Mouse (Mus musculus) adipose tissue, adult 10 weeks (tissue): ENCODE measurements around the gene Acat3. TPM values are rescaled to one million over a fixed set of nuclear protein-coding genes. Genes with fewer than 3 reads are reported as not detected.

ENCODE experiments used
- polyA plus RNA-seq: library from polyadenylated mRNA; stranded (reverse); fragments of 350-450 nt; fragmentation: Illumina TruSeq; extraction: RNeasy Lipid Tissue Mini Kit (QIAGEN cat#74804); gene quantifications from one replicate; pipeline ENCODE4 v1.2.3, GENCODE M21; 2014; ENCODE audit warnings: low read depth, low replicate concordance

Acat3 gene
- polyA plus RNA-seq = 18.5 TPM

DNA sequence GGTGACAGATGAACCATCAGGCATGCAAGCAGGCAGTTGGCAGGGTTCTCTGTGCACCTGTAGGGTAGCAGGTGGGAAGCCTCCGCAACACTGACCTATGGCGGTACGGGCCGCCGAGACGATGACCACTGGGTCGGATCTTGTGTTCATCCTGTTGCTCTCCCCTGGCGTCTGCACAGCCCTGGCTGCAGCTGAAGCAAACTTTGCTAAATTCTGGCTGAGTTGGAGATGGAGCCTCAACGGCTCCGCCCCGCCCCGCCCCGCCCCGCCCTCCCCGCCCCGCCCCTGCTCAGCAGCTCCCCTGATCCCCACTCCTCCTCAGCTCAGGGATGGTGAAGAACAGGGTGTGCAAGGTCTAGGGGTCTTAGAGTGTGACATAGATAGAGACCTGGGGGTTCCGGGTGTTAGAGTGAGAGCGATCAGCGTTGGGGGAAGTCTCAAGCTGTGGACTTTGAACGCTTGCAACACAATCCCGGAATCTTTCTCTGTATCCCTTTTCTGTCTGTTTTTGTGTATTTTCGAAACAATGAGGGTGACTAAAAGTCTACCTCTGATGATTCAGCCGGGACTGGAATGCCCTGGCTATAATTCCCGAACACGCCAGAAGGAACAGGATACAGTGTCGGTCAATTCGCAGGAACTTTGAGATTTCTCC lies at the start of gene Acat3:
Acat3 (minus strand) TSS at position 450 of the 655 bp plus-strand sequence.

DNA sequence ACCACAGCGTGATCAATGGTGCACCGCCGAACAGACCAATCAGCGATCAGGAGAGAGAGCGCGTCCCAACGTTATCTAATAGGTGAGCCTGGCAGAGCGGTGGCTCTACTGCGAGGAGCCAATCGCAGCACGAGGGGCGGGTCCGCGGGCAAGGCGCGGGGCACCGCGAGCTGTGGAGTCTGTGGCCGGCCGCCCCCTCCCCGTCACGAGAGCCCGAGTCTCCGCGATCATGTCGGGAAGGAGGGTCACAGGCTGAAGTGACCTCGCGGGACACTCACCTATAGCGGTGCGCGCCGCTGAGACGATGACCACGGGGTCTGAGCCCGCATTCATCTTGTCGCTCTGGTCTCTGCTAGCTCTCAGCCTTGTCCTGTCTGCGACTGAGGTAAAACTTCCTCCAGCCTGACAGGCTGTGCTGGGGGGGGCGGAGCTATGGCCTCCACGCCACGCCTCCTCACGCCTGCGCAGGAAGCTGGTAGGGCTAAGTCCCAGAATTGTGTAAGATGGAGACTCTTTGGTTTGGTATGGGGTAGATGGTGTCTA lies 20.0 kb upstream of the Acat3 start, which contains the start of gene Acat2:
Acat2 (minus strand) TSS at position 417 of the 543 bp plus-strand sequence.

DNA sequence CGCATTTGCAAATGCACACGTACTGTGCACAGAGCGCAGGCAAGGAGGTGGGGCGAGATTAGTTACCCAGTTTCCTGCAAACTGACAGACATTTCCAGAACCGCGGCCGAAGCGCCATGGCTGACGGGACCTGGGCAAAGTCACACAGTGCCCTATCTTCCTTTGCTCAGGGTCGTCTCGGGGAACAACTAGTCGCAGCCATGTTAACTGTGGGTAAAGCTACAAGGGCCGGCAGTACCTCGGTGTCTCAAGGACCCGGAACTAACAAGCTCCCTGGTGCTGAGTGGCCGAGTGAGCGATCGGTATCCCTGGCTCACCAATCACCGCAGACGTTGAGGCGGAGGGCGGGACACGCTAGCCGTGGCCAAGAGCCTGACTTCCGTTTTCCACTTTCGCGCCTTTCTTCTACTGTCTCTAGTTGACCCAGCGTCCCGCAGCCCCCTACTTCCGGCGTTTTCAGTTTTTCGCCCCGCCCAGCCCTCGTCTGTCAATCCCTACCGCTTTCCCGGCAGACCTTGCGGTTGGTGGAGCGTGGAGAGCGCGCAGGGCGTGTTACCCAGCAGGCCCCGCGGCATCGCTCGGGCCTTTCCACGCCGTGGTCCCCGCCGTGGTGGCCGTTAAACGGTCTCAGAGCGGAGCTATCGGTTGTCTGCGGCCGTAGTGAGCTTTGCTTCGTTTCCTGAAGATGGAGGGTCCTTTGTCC lies 24.4 kb downstream of the Acat3 start, which contains the start of gene Mrpl18:
Mrpl18 (minus strand) TSS at position 465 of the 703 bp plus-strand sequence.

DNA sequence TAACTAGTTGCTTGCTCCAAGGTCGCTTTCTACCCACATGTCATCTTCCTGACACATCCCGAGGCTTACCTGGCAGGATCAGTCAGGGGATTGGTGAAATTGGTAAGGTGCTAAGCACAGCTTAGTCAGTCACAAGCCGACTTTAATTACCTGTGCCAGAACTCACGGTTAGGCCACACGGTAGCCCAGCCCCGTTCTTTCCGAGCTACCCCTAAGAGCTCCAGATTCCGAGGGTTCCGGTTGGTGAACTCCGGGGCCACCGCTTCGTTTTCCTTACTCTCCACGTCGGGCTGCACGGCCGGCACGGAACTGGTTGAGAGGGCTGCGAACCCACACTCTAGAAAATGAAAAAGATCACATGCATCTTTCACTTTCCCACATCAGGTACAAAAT lies 24.9 kb downstream of the Acat3 start, which contains the start of gene Tcp1:
Tcp1 (plus strand) TSS at position 214 of the 393 bp plus-strand sequence.

GRCm38 (mm10) chr17:12909361-12910280 lies 30.8 kb downstream of the Acat3 start, which contains the start of gene Pnldc1:
Gene Pnldc1 (minus strand): TSS chr17:12910230.

DNA sequence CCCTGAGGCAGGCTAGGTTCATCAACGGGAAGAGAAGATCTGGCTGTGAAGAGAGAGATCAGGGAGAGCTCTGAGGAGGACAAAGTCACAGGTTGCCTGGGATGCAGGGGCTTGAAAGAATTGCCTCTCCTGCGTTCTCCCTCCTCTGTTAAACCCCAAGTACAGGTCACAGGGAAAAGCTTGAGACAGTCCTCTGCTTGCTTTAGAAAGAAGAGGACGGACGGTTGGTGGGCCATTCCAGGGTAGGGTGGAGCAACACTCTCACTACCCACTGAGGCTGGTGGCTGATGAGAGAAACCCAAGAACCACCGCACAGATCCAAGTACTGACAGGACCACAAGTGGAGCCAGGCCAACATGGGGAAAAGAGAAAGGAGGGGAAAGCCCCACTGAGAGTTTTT lies 64.7 kb downstream of the Acat3 start, which contains the start of gene Mrgprh:
Mrgprh (plus strand) TSS at position 301 of the 400 bp plus-strand sequence.

Other genes starting within 250 kb of the Acat3 start
- gene Igf2r, start 170.9 kb downstream of the Acat3 start, polyA plus RNA-seq = 17.5 TPM
- 0.78 TPM for gene Mas1, start 72.5 kb downstream of the Acat3 start, polyA plus RNA-seq
- 0.51 TPM for gene Mrgprh, start 64.6 kb downstream of the Acat3 start, polyA plus RNA-seq
- 2.6 TPM for gene Pnldc1, start 30.4 kb downstream of the Acat3 start, polyA plus RNA-seq
- gene Tcp1, start 24.9 kb downstream of the Acat3 start, polyA plus RNA-seq = 182 TPM
- gene Mrpl18, start 24.3 kb downstream of the Acat3 start, polyA plus RNA-seq = 58.1 TPM
- 161 TPM for gene Acat2, start 20.1 kb upstream of the Acat3 start, polyA plus RNA-seq
- 58.0 TPM for gene Wtap, start 53.6 kb upstream of the Acat3 start, polyA plus RNA-seq
- 153 TPM for gene Sod2, start 66.2 kb upstream of the Acat3 start, polyA plus RNA-seq
- not detected for gene Gpr31b, start 111.7 kb upstream of the Acat3 start, polyA plus RNA-seq
- gene Tcp10b, start 120.5 kb upstream of the Acat3 start, polyA plus RNA-seq = 6.8 TPM
- 1.2 TPM for gene Unc93a, start 191.2 kb upstream of the Acat3 start, polyA plus RNA-seq